Mouse (Mus musculus) CH12.LX (cell line): ENCODE measurements around the gene Cds1. TPM values are rescaled to one million over a fixed set of nuclear protein-coding genes. Genes with fewer than 3 reads are reported as not detected.

Source experiments
- DNase-seq: peaks from one replicate; pipeline ENCODE4 v3.0.0-alpha.2; 2013; ENCODE audit errors: extremely low read depth
- H3K27ac ChIP-seq: 2 replicates; pipeline ENCODE4 v1.5.1; 2012; ENCODE audit warnings: low read depth, mild to moderate bottlenecking, control low read depth, moderate library complexity; ENCODE audit not compliant: insufficient read depth
- H3K27me3 ChIP-seq: replicated peaks from 2 replicates; pipeline ENCODE3; 2012; ENCODE audit warnings: inconsistent platforms
- H3K36me3 ChIP-seq, 2 experiments: replicated peaks in 1 of 2; 2 replicates each; pipeline versions ENCODE3 to v1.6.1; 2012; ENCODE audit warnings: inconsistent platforms in 1 of 2, low read length in 1 of 2, mild to moderate bottlenecking in 1 of 2, mixed read lengths in 1 of 2, moderate library complexity in 1 of 2; ENCODE audit not compliant: control insufficient read depth in 1 of 2, insufficient read depth in 1 of 2
- H3K4me1 ChIP-seq, 2 experiments: 2 replicates each; pipeline ENCODE4 v1.6.1; 2012; ENCODE audit warnings: inconsistent platforms in 1 of 2, moderate library complexity in 1 of 2; ENCODE audit not compliant: insufficient read depth in 2 of 2, control insufficient read depth in 1 of 2
- H3K4me2 ChIP-seq: 2 replicates; pipeline ENCODE4 v1.6.1; 2012; ENCODE audit warnings: low read depth, mild to moderate bottlenecking, control low read depth; ENCODE audit not compliant: poor library complexity, insufficient read depth, severe bottlenecking
- H3K4me3 ChIP-seq, 3 experiments: fragments of 150-350 bp in 1 of 3; sonication (generic) in 1 of 3; replicated peaks in 1 of 3; 2 replicates each; pipeline versions ENCODE3 to v1.5.1; 2011 to 2012; ENCODE audit warnings: low read depth in 2 of 3, low read length in 2 of 3, mild to moderate bottlenecking in 2 of 3, moderate library complexity in 2 of 3, control low read depth in 1 of 3, improper control_type of control experiment in 1 of 3, inconsistent platforms in 1 of 3, mixed read lengths in 1 of 3; ENCODE audit not compliant: poor library complexity in 1 of 3
- H3K79me2 ChIP-seq: replicated peaks from 2 replicates; pipeline ENCODE4 v1.6.1; 2012; ENCODE audit warnings: mild to moderate bottlenecking, moderate library complexity; ENCODE audit not compliant: control insufficient read depth, poor library complexity, insufficient read depth, severe bottlenecking; ENCODE audit errors: extremely low read depth
- H3K9ac ChIP-seq: 2 replicates; pipeline ENCODE4 v1.6.1; 2012; ENCODE audit warnings: low read depth, mild to moderate bottlenecking, control low read depth, moderate library complexity; ENCODE audit not compliant: insufficient read depth
- H3K9me3 ChIP-seq: replicated peaks from 2 replicates; pipeline ENCODE3; 2012; ENCODE audit warnings: low read length, inconsistent platforms, mixed read lengths
- CHD1 ChIP-seq: IDR thresholded peaks from 2 replicates; pipeline ENCODE4 v1.6.1; 2012; ENCODE audit warnings: low read depth, low read length, improper control_type of control experiment, inconsistent platforms
- CTCF ChIP-seq, 2 experiments: IDR thresholded peaks in 1 of 2; conservative IDR thresholded peaks in 1 of 2; 2 replicates each; pipeline ENCODE4 v1.5.1; 2011 to 2012; ENCODE audit warnings: low read depth in 2 of 2, low read length in 2 of 2, improper control_type of control experiment in 1 of 2, inconsistent platforms in 1 of 2, mild to moderate bottlenecking in 1 of 2, moderate library complexity in 1 of 2
- ETS1 ChIP-seq: conservative IDR thresholded peaks from 2 replicates; pipeline ENCODE4 v1.6.1; 2012; ENCODE audit warnings: low read depth, mild to moderate bottlenecking, inconsistent platforms, low read length, improper control_type of control experiment, moderate library complexity
- JUN ChIP-seq: IDR thresholded peaks from 2 replicates; pipeline ENCODE4 v1.6.1; 2011; ENCODE audit warnings: low read depth, mild to moderate bottlenecking, low read length, improper control_type of control experiment, moderate library complexity; ENCODE audit not compliant: insufficient read depth
- KAT2A ChIP-seq: IDR thresholded peaks from 2 replicates; pipeline ENCODE4 v1.6.1; 2012; ENCODE audit warnings: low read length, improper control_type of control experiment, inconsistent platforms; ENCODE audit not compliant: insufficient replicate concordance
- MAX ChIP-seq: IDR thresholded peaks from 2 replicates; pipeline ENCODE4 v1.6.1; 2011; ENCODE audit warnings: low read length, improper control_type of control experiment
- MYC ChIP-seq: IDR thresholded peaks from 2 replicates; pipeline ENCODE4 v1.6.1; 2011; ENCODE audit warnings: low read depth, mild to moderate bottlenecking, improper control_type of control experiment, low read length
- POLR2AphosphoS2 ChIP-seq: IDR thresholded peaks from 2 replicates; pipeline ENCODE4 v1.6.1; 2011; ENCODE audit warnings: low read depth, low read length, improper control_type of control experiment
- RCOR1 ChIP-seq: conservative IDR thresholded peaks from 2 replicates; pipeline ENCODE4 v1.6.1; 2012; ENCODE audit warnings: low read depth, mild to moderate bottlenecking, inconsistent platforms, low read length, improper control_type of control experiment
- SMC3 ChIP-seq: IDR thresholded peaks from 2 replicates; pipeline ENCODE4 v1.6.1; 2011; ENCODE audit warnings: low read depth, low read length, improper control_type of control experiment
- TBP ChIP-seq: conservative IDR thresholded peaks from 2 replicates; pipeline ENCODE4 v1.6.1; 2011; ENCODE audit warnings: low read depth, low read length, improper control_type of control experiment
- USF1 ChIP-seq: IDR thresholded peaks from 2 replicates; pipeline ENCODE4 v1.6.1; 2014; ENCODE audit warnings: low read depth, mild to moderate bottlenecking, inconsistent platforms, low read length, improper control_type of control experiment
- USF2 ChIP-seq: conservative IDR thresholded peaks from 2 replicates; pipeline ENCODE4 v1.6.1; 2011; ENCODE audit warnings: low read depth, low read length, improper control_type of control experiment
- ZMIZ1 ChIP-seq: IDR thresholded peaks from 2 replicates; pipeline ENCODE4 v1.6.1; 2012; ENCODE audit warnings: low read depth, mild to moderate bottlenecking, inconsistent platforms, low read length, improper control_type of control experiment
- dilution Hi-C: fragments of 300-500 bp; cut with MboI; formaldehyde crosslinking; loops from 2 replicates; pipeline ENCODE4 v1.14.3; 2020; ENCODE audit warnings: low sequenced_read_pairs; ENCODE audit not compliant: extremely low pct_unique_long_range_greater_than_20kb, extremely low pct_ligation_motif_present
- in situ Hi-C: fragments of 300-500 bp; cut with MboI; formaldehyde crosslinking; loops from 3 replicates; pipeline ENCODE4 v1.14.3; 2019; ENCODE audit warnings: low sequenced_read_pairs, low pct_ligation_motif_present, low pct_unique_long_range_greater_than_20kb, mixed read lengths
- polyA plus RNA-seq: library from polyadenylated mRNA; unstranded; fragments of >175 nt; gene quantifications from 2 replicates; pipeline ENCODE4 v1.2.1, GENCODE M21; 2012; ENCODE audit warnings: low read depth; ENCODE audit not compliant: insufficient read length
- total RNA-seq, 2 experiments: library from RNA; depleted of rRNA; stranded (reverse); fragments of 300-350 nt in 1 of 2; fragments of >200 nt in 1 of 2; gene quantifications; 2 replicates each; pipeline ENCODE4 v1.2.3; 2012 to 2014

Gene Cds1
- total and polyA plus RNA-seq, 3 experiments = not detected

- H3K9ac ChIP-seq = no peak overlapping the region
- in situ Hi-C loops = no loop called here
- no peaks in the 10 kb centered on the region for H3K4me1 ChIP-seq
- no peak overlapping the region for H3K4me3 ChIP-seq
- H3K27ac ChIP-seq = no peak overlapping the region
- no peaks in the 10 kb centered on the region for H3K79me2 ChIP-seq
- peaks cover 85% of the 10 kb centered on the region for H3K9me3 ChIP-seq
- no peak for DNase-seq
- dilution Hi-C loops = no loop called here
- TF ChIP-seq JUN (no peak), USF2 (no peak)
- H3K27me3 ChIP-seq = no peaks in the 10 kb centered on the region
- H3K4me2 ChIP-seq = no peak overlapping the region
- H3K36me3 ChIP-seq = no peaks in the 10 kb centered on the region
These were observed 37.6 kb downstream of the Cds1 start for GRCm38 (mm10) chr5:101802358-101803022.

- dilution Hi-C loops (no loop called here), in situ Hi-C loops (no loop called here)
- Histone ChIP-seq H3K36me3 (no peaks in the 10 kb centered on the region), H3K9ac (no peak overlapping the region), H3K9me3 (peaks cover 77% of the 10 kb centered on the region), H3K27ac (no peak overlapping the region), H3K4me2 (no peak overlapping the region), H3K4me1 (no peaks in the 10 kb centered on the region), H3K27me3 (no peaks in the 10 kb centered on the region), H3K79me2 (no peaks in the 10 kb centered on the region), H3K4me3 (no peak overlapping the region)
- DNase-seq = no peak
- TF ChIP-seq CHD1 (no peak), CTCF (conservative IDR thresholded peaks at IDR 0.05 in 1 of 2, IDR thresholded peaks at IDR 0.05 in 1 of 2; ENCODE audit: low read depth in 2 of 2, low read length in 2 of 2) (no peak), RCOR1 (no peak), SMC3 (no peak), USF1 (no peak), MYC (no peak), TBP (no peak), ETS1 (no peak), MAX (no peak), ZMIZ1 (no peak), POLR2AphosphoS2 (no peak), KAT2A (no peak)
These were observed 46.6 kb downstream of the Cds1 start for GRCm38 (mm10) chr5:101811296-101812169.
